Mouse (Mus musculus): ENCODE measurements around the gene Smyd3.

Gene Smyd3

DNA sequence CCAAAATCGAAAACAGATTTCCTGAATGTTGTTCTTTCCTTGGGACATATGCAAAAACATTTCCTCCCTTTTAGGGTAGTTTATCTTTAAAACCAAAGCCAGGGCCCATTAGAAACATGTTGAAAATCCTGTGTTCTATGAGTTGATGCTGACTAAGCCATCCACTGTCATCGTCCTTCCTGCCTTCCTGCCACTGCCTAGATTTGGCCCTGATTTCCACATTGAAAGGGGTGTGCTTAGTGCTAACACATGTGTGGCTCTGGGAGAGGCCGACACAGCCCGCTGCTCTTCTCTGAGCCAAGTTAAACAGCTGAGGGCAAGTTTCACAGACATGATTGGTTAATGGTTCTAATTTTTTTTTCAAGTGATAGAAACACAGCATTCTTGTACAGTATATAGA, 581.4 kb downstream of the Smyd3 start:
- in situ Hi-C loops (cut with MboI; ENCODE audit: unreplicated experiment in 2 of 2) = no loop called here

DNA sequence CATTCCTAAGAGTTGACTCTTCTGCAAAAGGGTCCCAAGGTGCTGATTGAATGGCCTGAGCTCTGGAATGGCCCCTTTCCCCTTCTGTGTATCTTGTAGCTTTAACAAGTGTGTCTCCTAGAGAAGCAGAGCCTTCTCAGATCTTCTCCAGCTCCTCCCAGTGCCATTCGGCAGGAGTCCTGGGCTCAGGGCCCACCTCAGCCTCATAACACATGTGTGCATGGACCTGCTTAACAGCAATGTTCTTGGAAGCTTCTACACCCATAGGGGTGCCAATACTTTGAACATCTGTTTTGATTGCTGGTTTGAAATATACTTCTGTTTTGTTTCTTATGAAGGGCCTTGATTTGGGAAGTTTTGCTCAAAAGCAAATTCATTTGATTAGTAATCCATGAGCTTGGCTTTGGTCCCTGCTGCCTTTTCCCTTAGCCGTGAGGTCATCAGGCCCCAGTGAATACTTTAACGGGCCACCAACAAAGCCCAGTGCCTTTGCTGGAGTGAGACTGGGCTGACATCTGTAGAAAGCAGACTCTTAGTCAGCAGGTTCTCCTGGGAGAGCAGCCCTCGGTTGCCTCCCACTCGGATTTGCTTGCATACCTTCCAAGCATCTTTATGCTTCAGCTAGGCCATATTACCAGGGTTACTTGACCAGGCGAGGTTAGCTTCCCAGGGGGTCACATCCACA, 583.7 kb downstream of the Smyd3 start:
- in situ Hi-C loops (cut with MboI; ENCODE audit: unreplicated experiment in 2 of 2) = no loop called here

DNA sequence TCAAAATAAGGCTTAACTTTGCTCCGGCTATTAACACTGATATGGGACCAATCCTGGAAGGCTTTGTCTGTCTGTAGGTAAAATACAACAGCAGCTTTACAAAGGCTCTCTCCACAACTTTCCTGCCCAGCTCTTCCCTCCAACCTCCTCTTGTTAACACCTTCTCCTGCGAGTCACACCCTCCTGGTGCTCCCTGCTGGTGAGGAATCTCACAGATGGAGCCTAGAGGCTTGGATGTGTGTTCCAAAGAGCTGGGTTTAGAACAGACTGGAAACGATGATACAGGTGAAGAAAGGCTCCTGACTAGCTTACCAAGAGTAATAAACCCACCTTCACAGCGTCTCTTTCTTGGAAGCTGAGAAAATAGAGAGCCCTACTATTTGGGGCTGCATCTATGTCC, 588.3 kb downstream of the Smyd3 start:
- in situ Hi-C loops (cut with MboI; ENCODE audit: unreplicated experiment in 2 of 2) = no loop called here

DNA sequence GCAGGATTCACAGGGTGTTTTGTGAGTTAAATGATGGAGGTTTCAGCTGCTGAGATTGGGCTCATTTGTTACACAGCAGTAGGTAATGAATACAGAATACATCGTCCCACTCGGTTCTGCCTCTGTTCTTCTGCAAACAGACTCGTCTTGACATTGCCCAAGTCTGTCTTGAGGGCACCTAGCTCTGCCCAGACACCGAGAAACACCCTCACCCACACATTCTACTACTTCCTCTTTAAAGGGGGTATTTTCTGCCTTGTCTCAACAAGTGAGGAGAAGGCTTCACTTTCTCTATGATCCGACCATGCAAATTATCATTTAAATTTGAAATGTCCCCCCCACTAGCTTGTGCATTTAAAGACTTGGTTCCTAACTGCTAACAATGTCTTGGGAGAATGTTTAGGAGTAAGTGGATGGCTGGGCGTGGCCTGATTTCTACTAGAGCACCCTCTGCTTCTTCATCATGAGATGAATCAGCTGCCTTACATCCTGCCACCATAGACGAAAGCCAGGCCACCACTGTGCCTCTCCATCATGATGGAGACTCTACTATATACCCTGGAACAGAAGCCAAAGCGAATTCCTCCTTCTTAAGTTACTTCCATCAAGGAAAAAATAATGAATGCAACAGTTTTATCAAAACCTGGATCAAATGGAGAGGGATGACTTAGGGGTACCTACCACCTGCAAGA, 593.2 kb downstream of the Smyd3 start:
- in situ Hi-C loops (cut with MboI; ENCODE audit: unreplicated experiment in 2 of 2) = no loop called here

DNA sequence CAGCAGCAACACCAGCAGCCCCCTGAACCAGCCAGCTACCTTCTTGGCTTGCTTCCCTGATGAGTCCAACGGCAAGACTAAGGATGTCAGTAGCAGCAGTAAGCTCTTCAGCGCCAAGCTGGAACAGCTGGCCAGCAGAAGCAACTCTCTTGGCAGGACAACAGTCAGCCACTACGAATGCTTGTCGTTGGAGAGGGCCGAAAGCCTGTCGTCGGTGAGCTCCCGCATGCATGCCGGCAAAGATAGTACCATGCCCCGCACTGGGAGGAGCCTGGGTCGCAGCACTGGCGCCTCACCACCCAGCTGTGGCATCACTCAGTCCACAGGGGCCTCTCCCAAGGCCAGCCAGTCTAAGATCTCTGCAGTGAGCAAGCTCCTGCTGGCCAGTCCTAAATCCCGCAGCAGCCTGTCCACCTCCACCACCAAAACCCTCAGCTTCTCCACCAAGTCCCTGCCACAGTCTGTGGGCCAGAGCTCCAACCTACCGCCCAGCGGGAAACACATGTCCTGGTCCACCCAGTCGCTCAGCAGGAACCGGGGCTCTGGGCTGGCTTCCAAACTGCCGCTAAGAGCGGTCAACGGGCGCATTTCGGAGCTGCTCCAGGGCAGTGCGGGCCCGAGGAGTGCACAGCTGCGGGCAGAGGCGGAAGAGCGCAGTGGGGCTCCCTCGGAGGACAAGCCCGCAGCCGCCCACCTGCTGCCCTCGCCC, 600.5 kb downstream of the Smyd3 start:
- in situ Hi-C loops (cut with MboI; ENCODE audit: unreplicated experiment in 2 of 2) = no loop called here

DNA sequence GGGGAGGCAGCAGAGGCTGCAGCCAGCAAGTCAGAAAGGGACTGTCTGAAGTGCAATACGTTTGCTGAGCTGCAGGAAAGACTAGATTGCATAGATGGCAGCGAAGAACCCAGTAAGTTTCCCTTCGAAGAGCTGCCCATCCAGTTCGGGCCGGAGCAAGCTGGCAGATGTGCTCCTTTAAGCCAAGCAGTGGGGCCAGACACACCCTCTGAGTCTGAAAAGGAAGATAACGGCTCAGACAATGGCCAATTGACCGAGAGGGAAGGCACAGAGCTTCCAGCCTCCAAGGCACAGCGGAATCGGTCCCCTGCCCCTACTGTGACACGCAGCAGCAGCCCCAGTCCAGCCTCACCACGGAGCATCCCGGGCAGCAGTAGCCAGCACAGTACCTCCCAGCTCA, 602.8 kb downstream of the Smyd3 start:
- in situ Hi-C loops (cut with MboI; ENCODE audit: unreplicated experiment in 2 of 2) = no loop called here

DNA sequence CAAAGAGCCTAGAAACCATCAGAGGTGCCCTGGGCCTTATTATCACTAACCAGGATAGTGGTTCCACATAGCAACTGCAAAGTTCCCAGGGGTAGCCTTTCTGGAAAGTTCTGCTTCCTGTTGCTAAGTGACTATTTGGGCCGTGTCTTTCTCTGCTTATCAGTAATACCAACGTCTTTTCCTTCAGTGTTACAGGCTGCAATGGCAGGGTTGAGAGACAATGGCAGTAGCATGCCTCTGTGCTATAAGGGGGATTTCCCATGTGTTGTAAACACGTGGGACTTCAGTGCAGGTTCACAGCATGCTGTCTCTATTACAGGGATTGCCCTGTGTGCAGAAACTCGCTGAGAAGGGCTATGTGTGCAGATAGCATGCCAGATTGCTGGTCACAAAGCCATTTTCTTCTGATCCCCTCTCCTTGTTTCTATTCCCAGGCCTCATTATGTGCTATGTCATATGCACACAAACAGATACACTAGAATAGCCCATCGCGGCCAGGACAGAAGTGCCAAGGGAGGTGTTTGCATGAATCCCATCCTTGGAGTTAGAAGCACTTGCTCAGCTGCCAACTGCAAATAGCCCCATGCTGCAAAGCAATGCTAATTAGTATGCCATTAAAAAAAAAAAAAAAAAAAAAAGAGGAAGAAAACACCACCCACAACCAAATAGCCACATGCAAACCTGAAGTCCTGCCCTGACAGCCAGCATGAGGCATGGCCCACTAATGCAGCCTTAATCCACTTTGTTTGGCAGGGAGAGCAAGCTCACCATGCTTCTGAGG, 604.7 kb downstream of the Smyd3 start:
- in situ Hi-C loops (cut with MboI; ENCODE audit: unreplicated experiment in 2 of 2) = no loop called here

DNA sequence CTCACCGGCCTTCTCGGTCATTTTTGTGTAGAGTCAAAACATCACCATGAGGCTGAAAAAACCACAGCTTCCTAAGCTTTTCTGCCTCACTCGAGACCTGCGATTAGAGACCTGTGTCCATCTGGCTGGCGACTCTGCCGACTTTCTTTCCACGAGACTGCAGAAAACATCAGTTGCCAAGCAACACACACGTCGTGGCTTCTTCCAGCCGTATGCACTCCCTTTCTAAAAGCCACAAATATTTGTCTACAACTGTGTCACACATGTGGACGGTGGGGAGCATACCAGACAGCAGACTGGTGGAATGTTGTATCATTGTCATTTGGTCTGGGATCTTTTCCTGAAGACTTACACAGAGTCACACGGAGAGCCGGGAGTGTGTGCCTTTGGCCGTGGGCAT, 606.9 kb downstream of the Smyd3 start:
- in situ Hi-C loops (cut with MboI; ENCODE audit: unreplicated experiment in 2 of 2) = no loop called here

All from v-Abl transformed pro-B cells (cell line).